Mouse (Mus musculus): ENCODE results near the gene Pfkl.
"Not testable (repeated sequence)": the region's sequence is repeated elsewhere in the genome, so short reads cannot be mapped to it uniquely, and the experiment has no call there.

The Pfkl gene

DNA sequence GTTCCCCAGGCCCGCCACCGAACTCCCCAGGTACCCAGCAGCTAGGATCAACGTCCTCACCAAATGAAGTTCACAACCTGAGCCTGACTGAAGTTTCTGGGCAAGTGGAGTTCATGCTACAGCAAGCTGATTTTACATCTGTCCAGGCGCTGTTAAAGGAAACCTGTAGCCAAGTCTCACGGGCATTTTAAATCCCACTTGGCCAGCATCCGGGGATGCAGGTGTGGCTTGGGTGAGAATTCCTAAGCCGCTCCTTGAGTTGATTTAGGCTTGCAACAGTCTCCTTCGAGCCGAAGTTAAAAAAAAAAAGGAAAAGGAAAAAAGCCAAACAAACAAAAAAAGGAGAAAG lies at the start of gene Pfkl:
Gene Pfkl (minus strand): TSS at position 139 of the 349 bp plus-strand sequence.
- no peak for DNase-seq

DNA sequence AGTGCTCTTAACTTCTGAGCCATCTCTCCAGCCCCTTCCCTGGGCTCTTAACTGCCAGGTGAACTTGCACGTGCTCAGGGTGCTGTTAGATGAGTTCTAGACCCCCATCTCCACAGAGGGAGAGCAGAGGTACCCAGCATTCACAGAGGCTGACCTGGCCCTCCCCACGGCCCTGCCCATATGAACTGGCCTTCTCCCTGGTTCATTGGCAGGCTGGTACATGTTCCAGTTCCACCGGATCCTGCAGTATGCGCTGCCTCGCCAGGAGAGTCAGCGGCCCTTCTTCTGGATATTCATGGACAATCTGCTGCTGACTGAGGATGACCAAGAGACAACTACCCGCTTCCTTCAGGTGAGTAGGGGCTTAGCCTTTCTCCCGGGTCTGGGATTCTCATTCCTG lies 47.2 kb upstream of the Pfkl start:
- DNase-seq = no peak

DNA sequence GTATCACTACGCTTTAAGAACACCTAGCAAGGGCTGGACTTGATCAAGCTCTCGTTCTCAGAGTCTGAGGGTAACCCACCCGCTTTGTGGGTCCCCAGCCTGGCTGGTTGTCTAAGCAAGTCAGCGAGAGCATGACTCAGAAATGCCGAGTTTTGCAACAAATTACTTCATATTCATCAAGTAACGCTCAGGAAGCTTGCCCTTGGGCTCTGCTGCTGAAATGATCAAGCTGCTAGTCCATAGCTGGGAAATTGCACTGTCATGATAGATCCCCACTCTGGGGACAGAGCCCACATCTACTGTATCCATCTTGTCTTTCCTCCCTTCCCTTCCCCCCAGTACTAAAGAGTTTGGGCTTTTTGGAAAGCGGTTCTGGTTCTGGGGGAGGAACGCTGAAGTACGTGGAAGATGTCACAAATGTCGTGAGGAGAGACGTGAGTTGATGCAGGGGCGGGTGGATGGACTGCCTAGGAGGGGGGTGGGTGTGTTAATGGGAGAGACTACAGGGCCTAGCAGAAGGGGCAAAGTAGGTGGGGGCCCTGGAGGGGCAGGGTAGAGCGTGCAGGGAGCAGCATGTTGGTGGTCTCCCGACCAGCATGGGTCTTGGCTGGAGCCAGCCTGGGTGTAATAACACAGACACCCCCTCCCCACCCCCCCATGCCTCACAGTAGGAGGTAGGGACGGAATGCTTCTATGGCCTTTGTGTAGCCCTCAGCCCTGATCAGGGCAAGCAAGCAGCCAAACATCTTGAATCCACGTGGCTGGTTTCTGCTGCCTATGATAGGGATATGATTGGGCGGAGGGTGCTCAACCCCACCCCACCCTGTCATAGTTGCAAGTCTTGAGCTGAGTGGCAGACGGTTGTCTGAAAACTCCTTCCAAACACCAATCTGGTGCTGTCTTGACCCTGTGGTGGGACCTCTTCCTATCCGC lies 45.0 kb upstream of the Pfkl start:
- no peak for DNase-seq

DNA sequence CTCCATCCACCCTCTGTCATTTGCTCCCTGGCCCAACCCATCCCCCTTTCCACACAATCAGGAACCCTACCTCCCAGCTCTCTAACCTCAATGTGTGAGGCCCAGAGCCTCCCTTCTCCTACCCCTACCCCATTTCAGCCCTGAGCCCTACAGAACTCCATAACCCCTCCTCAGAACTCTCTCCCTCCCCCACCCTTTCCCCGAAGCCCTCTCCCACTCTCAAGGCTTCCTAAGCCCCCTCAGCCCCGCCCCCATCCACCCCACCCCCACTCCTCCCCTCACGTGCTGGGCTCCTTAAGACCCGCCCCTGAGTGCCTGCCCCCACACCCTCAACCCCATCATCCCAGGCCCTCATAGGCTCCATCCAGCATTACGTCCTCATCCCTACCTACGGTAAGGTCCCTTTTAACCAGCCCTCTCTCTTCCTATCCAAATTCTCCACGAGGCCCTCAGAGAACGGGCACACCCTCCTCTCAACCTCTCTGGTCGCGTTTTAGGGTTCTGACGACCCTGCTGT lies 39.7 kb upstream of the Pfkl start:
- DNase-seq = no peak

DNA sequence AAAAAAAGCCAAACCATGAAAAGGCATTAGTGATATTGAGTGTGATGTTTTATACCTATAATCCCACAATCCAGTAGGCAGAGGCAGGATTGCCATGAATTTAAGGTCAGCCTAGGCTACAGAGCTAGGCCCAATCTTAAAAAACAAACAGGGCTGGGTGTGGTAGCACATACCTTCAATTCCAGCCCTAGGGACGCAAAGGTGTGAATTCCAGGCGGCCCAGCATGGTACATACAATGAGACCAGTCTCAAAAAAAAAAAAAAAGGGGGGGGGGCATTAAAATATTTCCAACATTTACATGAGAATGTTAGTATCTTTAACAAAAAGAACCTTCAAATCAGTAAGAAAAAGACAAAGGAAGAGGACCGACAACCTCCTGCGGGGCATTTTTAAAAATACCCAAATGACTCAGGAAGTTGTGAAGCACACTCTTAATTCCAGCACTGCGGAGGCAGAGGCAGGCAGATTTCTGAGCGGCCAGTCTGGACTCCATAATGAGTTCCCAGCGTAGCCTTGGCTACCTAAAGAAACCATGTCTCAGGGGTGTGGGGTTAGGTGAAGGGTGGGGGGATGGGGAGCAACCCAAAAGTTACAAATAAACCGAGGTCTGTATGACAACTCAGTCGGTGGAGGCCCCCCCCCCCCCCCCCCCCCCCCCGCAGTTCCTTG lies 38.3 kb upstream of the Pfkl start:
- DNase-seq = no peak

DNA sequence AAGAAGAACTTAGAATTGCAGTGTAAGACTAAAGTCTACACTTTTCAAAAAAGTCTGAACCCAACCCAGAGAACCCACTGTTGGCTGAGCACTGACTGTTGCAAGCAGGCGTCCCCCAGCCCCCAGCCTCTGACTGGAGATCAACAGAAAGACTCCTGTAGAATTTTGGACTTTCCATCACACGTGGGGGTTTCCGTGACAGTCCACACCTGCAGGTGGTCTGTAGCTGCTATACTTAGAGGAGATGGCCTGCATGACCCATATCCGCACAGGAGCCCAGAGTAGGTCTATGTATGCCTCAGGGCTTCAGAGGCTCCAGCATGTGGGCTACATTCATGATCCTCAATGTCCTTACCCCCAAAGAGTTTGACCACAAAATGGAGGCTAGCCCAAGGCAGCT lies 36.5 kb upstream of the Pfkl start:
- DNase-seq = no peak

DNA sequence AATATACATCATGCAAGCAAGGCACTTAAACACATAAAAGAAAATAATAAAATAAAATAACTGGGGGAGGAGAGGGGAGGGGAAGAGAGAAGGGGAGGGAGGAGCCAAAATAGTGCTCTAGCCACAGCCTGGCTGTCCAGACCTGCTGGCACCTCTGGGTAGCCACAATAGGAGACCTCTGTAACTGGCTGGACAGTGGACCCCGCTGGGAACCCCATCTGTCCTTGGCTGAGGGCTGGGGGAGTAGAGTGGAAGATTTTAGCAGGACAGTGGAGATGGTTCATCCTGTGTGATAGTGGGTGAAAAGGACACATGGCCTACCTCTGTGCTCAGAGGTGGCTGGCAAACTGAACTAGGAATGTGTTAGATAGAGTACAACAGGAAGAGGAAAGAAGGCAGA lies 34.6 kb upstream of the Pfkl start:
- peak; percentile 61 to 66 for DNase-seq

DNA sequence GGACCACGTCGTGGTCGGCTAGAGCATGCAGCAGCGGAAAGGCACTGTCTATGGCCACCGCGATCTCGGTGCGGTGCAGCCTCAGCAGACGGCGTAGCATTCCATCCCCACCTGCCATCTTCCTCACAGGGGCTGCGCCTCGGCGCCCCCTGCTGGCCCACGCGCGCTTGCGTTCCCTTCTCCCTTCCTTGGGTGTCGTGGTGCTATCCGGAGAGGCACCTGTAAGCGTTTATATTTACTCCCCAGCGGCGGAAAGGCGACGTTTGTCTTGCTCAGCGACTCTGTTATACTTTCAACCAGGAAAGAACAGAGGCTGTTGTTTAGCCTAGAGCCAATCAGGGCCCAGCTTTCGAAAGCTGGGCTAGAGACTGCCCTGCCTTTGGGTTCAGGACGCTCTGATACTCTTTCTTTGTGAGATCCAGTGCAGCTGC lies 33.5 kb upstream of the Pfkl start, which contains the start of gene Aire:
Gene Aire (minus strand): TSS at position 205 of the 431 bp plus-strand sequence.
- peak; percentile 76 to 78 for DNase-seq

DNA sequence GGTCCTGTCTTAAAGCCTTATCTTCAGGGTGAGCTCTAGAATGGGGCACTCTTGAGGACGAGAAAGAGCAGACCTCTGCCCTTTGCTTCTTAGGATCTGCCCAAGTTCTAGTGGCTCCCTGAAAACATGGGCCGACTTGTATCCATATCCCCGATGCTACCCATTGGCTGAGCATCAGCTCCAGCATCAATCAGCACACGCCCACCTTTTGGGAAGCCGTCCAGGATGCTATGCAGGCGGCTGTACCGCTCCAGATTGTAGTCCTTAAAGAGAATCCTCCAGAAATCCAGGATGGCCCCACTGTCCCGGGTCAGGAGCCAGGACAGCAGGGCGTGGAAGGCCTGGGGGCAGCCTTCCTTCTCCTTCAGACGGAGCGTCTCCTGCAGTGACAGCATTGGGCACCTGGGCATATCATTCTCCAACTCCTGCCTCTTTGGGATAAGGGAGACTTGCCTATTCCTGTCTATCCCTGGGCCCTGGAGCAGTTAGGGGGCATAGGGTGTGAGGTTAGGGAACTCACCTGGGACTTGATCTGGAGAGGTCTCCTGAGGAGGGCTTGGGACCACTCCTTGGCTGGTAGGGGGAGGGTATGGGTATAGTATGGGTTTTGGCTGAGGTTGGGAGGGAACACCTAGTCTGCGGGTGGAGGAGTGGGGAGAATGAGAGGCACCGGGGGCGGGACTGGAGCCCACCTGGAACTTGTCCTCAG lies 33.0 kb upstream of the Pfkl start:
- DNase-seq = no peak

DNA sequence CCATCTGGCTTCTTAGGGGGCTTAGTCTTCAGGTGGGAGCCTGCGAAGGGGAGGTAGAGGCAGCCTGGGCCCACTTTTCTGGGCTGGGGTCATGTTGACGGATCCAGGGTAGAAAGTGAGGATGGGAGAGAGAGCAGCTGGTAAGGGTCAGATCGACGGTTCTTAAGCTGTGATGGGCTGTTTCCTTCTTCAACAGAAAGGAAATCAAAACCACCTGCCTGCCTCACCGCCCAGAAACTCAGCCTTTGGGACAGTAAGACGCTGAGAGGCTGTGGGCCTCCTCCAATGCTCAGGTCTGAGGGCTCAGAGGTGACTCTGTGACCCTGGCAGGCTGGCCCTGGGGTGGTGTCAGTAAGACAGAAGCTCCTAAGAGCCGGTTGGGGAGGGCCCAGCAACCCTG lies 32.2 kb upstream of the Pfkl start:
- DNase-seq = no peak

DNA sequence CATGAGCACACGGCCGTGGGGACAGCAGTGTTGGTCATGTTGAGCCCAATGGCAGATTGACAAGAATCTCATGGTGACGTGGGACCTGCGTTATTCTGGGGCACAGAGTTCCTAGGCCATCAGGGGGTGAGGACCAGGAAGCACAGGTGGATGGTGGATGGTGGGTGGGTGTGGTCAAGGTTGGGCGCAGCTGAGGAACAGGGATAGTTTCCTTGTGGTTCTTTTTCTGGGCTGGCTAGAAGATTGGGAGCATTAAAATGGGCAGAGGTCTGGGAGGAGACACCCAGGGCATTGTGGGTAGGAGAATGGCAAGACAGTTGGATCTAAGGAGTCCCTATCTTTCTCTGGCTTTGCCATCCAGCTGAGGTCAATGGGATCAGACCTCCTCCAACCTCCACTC lies 31.8 kb upstream of the Pfkl start, which contains the start of gene Dnmt3l:
Gene Dnmt3l (plus strand): TSS at position 301 of the 400 bp plus-strand sequence.
- DNase-seq = no peak

DNA sequence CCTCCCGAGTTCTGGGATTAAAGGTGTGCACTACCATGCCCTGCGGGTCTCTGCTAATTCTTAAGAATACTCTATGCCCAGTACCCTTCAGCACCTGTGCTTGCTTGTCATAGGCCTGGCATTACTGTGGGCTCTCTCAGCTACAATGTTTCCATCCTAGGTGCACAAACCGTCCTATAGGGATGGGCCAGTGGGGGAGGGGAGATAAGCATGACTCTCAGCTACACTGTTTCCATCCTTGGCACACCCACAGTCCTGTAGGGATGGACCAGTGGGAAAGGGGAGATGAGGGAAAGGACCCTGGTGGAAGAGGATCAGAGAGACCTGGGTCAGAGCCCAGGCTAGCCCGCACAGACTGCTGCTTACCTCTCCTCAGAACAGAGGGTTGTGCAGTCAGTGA lies 27.3 kb upstream of the Pfkl start:
- DNase-seq = no peak

DNA sequence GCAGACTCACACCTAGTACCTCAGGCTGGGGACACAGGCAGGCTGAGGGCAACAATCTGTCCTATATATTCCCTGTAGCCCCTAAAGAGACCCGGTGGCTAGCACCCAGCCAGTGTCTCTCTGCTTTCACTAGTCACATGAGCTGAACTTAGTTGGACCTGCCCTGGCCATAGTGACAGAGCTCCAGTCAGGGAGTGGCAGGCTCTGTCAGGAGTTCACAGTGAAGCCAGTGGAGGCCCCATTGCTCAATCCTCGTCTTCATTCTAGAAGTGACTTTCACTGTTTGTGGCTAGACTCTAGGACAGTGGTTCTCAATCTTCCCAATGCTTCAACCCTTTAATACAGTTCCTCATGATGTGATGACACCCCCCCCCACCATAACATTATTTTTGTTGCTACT lies 22.1 kb upstream of the Pfkl start:
- DNase-seq = no peak

DNA sequence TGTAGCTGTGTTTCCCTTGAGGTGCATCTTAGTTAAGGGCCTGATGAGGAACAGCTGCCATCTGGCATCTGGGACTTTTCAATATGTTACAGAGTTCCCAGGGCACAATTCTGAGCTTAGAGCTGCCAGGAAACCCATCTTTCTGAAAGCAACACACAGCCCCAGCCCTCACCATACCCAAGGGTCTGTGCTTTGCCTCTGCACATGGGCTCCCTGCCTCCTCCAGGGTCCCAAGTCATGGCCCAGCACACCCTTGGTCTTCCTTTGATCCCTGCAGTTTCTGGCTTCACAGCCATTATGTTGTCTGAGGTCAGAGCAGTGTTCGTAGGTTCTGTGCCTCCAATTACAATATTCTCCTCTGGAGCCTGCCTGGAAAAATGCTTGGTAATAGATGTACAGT lies 19.2 kb upstream of the Pfkl start:
- no peak for DNase-seq

DNA sequence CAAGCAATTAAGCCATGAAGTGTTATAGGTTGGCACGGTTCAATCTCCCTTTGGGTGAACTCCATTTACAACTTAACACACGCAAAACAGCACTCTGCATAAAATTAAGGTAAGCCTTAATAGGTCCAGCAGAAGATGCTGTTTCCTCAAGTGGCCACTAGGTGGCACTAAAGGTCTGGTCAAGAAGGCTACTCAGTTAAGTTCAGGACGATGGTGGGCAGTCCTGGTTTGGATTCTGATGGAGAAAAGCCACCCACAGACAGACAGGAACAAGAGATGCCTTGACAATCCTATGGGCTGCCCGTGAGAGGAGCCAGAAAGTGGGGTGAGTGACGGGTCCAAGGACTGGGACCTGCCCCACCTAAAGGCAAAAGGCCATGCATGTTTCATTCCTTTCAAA lies 18.2 kb upstream of the Pfkl start:
- DNase-seq = peak; percentile 88 to 92

DNA sequence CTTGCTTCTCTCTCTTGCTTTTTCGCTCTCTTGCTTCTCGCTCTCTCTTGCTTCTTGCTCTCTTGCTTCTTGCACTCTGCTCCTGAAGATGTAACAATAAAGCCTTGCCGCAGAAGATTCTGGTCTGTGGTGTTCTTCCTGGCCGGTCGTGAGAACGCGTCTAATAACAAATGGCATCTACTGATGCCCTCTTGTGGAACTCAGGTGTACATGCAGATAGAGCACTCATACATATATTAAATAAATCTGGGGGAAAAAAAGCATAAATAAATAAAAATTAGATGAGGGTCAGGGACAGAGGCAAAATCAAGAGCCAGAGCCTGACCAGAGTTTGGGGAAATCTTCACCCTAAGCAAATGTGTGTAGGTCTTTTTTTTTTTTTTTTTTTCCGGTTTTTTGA lies 15.6 kb upstream of the Pfkl start:
- DNase-seq = not testable (repeated sequence)

DNA sequence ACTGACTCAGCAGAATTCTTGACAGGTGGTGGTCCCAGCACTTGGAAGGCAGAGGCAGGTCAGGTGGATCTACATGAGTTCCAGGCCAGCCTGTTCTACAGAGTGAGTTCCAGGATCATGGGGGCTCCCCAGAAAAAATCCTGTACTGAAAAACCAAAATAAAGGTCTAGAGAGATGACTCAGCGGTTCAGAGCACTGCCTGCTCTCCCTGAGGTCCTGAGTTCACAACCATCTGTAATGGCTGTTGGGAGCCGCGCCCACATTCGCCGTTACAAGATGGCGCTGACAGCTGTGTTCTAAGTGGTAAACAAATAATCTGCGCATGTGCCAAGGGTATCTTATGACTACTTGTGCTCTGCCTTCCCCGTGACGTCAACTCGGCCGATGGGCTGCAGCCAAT lies 10.1 kb upstream of the Pfkl start:
- not testable (repeated sequence) for DNase-seq

DNA sequence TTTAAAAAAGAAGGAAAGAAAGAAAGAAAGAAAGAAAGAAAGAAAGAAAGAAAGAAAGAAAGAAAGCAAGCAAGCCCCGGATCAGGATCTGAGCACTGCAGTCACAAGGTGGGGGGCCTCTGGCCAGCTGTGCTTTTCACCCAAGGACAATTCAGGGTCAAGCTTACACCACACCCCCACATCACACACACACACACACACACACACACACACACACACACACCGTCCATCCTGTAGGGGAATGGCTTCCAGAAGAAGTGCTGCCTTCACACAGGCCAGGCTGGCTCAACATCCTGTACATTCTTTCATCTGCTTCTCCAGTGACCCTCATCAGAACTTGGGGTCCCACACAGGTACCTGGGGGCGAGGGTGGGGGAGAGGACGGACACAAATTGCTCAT lies 9.4 kb upstream of the Pfkl start:
- no peak for DNase-seq

DNA sequence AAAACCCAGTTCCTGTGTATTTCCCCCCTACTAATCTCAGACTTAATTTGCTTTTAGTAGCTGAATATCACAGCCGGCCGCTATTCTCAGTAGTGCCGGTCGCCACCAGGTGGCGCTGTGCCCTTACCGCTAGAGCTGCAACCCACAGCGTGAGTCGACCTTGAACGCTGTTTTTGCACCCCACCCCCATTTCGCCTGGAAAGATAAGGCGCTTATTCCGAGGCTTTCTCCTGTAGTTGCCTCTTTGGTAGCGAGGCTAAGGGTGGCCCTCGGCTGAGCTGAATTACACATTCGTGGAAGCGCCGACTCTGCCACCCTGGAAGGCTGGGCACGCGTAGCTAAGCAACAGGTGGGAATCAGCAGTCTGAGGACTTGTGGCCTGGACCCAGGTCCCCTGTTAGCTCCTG lies 8.9 kb upstream of the Pfkl start:
- peak; percentile 92 to 96 for DNase-seq

DNA sequence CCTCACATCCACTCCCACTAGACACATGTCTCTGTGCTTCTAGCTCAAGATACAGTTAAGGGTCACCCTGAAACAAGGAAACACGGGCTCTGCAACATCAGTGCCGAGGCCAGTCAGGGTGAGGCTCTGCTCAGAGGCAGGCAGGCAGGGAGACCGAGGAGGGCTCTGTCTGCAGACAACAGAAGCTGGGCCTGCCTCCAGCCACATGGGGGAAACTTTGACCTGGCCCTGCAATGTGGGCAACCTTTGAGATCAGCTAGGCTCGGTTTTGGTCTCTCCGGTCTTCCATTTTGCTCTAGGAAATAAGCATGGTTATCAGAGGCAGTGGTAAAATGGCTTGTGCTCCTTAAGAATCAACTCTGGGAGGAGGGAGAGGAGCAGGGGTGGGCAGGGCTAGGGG lies 6.5 kb upstream of the Pfkl start:
- DNase-seq = no peak

DNA sequence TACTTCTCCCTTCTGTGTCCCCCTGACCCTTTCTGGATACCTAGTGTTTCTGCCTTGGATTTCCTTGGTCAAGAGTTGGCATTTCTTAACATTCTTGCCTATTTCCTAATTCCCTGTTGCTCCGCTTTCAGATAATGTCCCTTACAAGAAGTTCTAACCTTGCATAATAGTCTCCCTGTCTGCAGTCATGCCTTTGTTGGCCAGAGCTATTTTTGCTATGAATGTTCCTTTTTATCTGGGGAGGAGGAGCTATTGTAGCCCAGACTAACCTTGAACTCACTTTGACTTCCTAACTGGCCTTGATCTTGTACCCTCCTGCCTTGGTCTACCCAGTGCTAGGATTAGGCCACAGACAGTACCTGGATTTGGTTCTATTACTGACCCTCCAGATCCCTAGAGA lies 5.6 kb upstream of the Pfkl start:
- DNase-seq = no peak

DNA sequence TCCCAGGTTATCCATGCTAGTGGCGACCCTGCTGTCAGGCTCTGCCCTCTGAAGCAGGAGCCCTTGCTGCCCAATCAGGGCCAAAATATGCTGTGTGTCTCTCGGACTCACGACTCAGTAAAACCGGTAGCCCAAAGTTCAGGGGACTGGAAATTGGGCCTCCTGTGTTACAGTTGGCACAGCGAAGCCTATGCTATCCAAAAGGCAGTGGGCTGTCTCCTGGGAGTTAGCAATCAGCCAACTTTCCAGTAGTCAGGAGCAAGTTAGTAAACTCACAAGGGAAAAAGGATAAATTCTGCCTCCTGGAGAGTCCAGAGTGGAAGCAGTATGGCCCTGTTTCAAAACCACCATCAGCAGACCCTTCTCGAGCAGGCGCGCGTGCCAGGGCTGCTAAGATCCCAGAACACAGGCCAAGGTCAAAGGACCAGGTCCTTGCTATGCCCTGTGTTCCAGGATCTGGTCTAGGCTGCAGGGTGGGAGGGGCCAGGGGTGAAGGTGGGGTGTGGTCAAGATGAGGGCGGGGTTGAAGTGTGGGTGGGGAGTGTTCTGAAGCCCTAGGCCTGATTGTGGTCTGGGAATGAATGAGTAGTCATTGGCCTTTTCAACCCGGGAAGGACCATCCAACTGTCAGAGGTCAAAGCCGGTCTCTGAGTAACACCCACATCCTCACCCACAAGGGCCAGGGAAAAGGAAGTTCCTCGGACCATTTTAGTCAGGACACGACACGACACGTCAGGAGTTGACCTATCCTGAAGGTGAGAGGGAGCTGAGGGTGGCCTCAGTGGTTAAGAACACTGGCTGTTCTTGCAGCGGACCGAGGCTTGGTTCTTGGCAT lies 3.0 kb upstream of the Pfkl start:
- DNase-seq = no peak

Data from cerebellum, postnatal 10 days (tissue).